Mouse (Mus musculus) gastrocnemius, postnatal 36 days (tissue): Measurements from ENCODE around the gene Zfp978. TPM values are rescaled to one million over a fixed set of nuclear protein-coding genes. Genes with fewer than 3 reads are reported as not detected.
"Not testable (repeated sequence)": the region's sequence is repeated elsewhere in the genome, so short reads cannot be mapped to it uniquely, and the experiment has no call there.

Source experiments
- DNase-seq, 2 experiments: peaks; one replicate each; pipeline ENCODE4 v3.0.0; 2022
- intact Hi-C: fragments of 180-260 bp; cut with DNase I; formaldehyde crosslinking; loops from one replicate; pipeline ENCODE4 v1.15.1; 2025
- total RNA-seq, 2 experiments: library from RNA; stranded (reverse); gene quantifications; 2 replicates each; pipeline ENCODE4 v1.2.3; 2021

Zfp978 gene
- total RNA-seq, 2 experiments from 2014 or later = not detected

- DNase-seq, intact Hi-C loops: not testable (repeated sequence)
Observed at GRCm38 (mm10) chr4:147403931-147404913, 43.1 kb downstream of the Zfp978 start.

- no peak for DNase-seq
- intact Hi-C loops = no loop called here
Observed at GRCm38 (mm10) chr4:147406735-147407462, 45.8 kb downstream of the Zfp978 start.

- DNase-seq = no peak
- intact Hi-C loops = no loop called here
Observed at GRCm38 (mm10) chr4:147407463-147407822, 46.3 kb downstream of the Zfp978 start.

GRCm38 (mm10) chr4:147416365-147416764 is 55.3 kb downstream of the Zfp978 start:
- DNase-seq, intact Hi-C loops: not testable (repeated sequence)

- intact Hi-C loops = no loop called here
- DNase-seq = no peak
Observed at GRCm38 (mm10) chr4:147417157-147417778, 56.2 kb downstream of the Zfp978 start.

- intact Hi-C loops = no loop called here
- DNase-seq = no peak
Observed at GRCm38 (mm10) chr4:147417921-147418320, 56.8 kb downstream of the Zfp978 start.

GRCm38 (mm10) chr4:147418333-147418732 is 57.2 kb downstream of the Zfp978 start:
- DNase-seq, intact Hi-C loops: not testable (repeated sequence)

GRCm38 (mm10) chr4:147419190-147419589 is 58.1 kb downstream of the Zfp978 start:
- intact Hi-C loops, DNase-seq: not testable (repeated sequence)

- intact Hi-C loops, DNase-seq: not testable (repeated sequence)
Observed at GRCm38 (mm10) chr4:147419756-147420590, 58.9 kb downstream of the Zfp978 start.

- intact Hi-C loops = no loop called here
- DNase-seq = no peak
Observed at GRCm38 (mm10) chr4:147420794-147421193, 59.7 kb downstream of the Zfp978 start.

- DNase-seq, intact Hi-C loops: not testable (repeated sequence)
Observed at GRCm38 (mm10) chr4:147421316-147421715, 60.2 kb downstream of the Zfp978 start.

GRCm38 (mm10) chr4:147423140-147423539 is 62.0 kb downstream of the Zfp978 start:
- intact Hi-C loops = no loop called here
- DNase-seq = no peak

- intact Hi-C loops = no loop called here
- DNase-seq = no peak
Observed at GRCm38 (mm10) chr4:147423641-147424298, 62.7 kb downstream of the Zfp978 start.

GRCm38 (mm10) chr4:147424404-147424803 is 63.3 kb downstream of the Zfp978 start:
- intact Hi-C loops, DNase-seq: not testable (repeated sequence)

GRCm38 (mm10) chr4:147425615-147426347 is 64.7 kb downstream of the Zfp978 start:
- intact Hi-C loops, DNase-seq: not testable (repeated sequence)

GRCm38 (mm10) chr4:147430651-147431050 is 69.5 kb downstream of the Zfp978 start:
- DNase-seq = no peak

GRCm38 (mm10) chr4:147431696-147432442 is 70.8 kb downstream of the Zfp978 start:
- not testable (repeated sequence) for DNase-seq
- intact Hi-C loops = loop anchor here (5.0 to 10.0 kb wide), 2 partner anchors 305 to 1877 kb away; no protein-coding TSS in a partner anchor

More at GRCm38 (mm10) chr4:147430651-147431050, 69.5 kb downstream of the Zfp978 start:
- intact Hi-C loops = loop anchor here (5.0 to 10.0 kb wide), 2 partner anchors 303 to 1876 kb away; no protein-coding TSS in a partner anchor

- intact Hi-C loops = loop anchor here (5.0 to 10.0 kb wide), 2 partner anchors 305 to 1878 kb away; no protein-coding TSS in a partner anchor
Observed at GRCm38 (mm10) chr4:147432443-147432790, 71.3 kb downstream of the Zfp978 start.

More at GRCm38 (mm10) chr4:147432443-147432790, 71.3 kb downstream of the Zfp978 start:
- DNase-seq = no peak
